Mouse (Mus musculus) cortical plate, adult 2 months (tissue): Measurements from ENCODE around the gene Ttc16.

Source experiments
- CTCF ChIP-seq: fragments of 200-500 bp; IDR thresholded peaks from 2 replicates; pipeline ENCODE4 v1.5.1; 2011; ENCODE audit warnings: mild to moderate bottlenecking, control low read depth, low read length; ENCODE audit not compliant: insufficient read depth; ENCODE audit errors: extremely low read depth
- POLR2A ChIP-seq: fragments of 200-500 bp; IDR thresholded peaks from 2 replicates; pipeline ENCODE4 v1.6.1; 2011; ENCODE audit warnings: mild to moderate bottlenecking, low read length, control low read depth; ENCODE audit not compliant: insufficient read depth; ENCODE audit errors: extremely low read depth

DNA sequence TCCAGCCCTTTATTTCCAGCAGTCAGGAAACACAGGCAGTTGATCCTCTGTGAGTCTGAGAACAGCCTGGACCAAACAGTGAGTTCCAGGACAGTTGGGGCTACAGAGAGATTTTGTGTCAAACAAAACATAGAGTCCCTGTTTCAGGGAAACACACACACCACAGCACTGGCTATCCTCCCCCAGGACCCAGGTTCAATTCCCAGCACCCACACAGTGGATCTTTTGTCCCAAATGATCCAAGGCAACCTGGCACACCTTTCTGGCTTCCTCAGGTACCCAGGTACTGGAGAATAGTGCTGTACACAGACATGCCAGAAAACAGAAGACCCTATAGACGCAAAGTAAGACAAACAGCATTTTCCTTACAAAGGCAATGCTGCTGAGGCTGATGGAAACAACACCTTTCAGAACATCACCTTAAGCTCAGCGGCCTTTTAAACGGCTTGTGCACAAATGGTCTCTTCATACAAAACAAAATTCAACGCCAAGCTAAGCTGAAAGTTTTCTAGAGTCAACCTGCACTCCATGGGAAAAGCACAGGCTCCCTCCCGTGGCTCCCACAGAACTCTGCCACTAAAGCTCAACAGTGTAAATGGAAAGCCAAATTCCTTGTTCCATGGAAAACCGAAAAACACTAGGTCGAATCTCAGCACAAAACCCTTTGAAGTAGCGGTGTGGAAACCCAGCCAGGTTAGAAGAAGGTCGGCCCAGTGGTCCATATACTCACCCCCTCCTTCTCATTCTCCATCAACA, 64.0 kb downstream of the Ttc16 start:
- no peak for TF ChIP-seq CTCF
- no peak for TF ChIP-seq POLR2A
